Mouse (Mus musculus) adrenal gland, adult 18-20 months (tissue): ENCODE results near the gene Slc26a10. TPM values are rescaled to one million over a fixed set of nuclear protein-coding genes. Genes with fewer than 3 reads are reported as not detected.

ENCODE experiments used
- DNase-seq, 2 experiments: peaks; one replicate each; pipeline ENCODE4 v3.0.0; 2021 to 2022; ENCODE audit warnings: low spot score in 2 of 2
- long read RNA-seq, 2 experiments: library from polyadenylated mRNA; stranded (forward); transcript quantifications; one replicate each; pipeline ENCODE4 v2.0.0; 2021
- total RNA-seq, 2 experiments: library from RNA; stranded (reverse); gene quantifications; 1 replicate in 1 of 2; 2 replicates in 1 of 2; pipeline ENCODE4 v1.2.3; 2021

Slc26a10 gene
- total RNA-seq: 1 to 10 TPM; 1.1 to 1.8 TPM
- long read RNA-seq, experiment 1: 0 reads
- long read RNA-seq, experiment 2: 0 reads

GRCm38 (mm10) chr10:127179871-127180694 is at the start of gene Slc26a10:
Slc26a10 (minus strand) TSS chr10:127180645.
- DNase-seq: no peak

- DNase-seq: peak in 1 of 2 experiments; percentile 30
Observed at GRCm38 (mm10) chr10:127228897-127229296, 48.5 kb upstream of the Slc26a10 start.

GRCm38 (mm10) chr10:127227163-127227562 is 46.7 kb upstream of the Slc26a10 start:
- no peak for DNase-seq

GRCm38 (mm10) chr10:127226318-127226895 is 46.0 kb upstream of the Slc26a10 start:
- DNase-seq: peak in 1 of 2 experiments; percentile 21

- DNase-seq: no peak
Observed at GRCm38 (mm10) chr10:127225732-127226131, 45.3 kb upstream of the Slc26a10 start.

GRCm38 (mm10) chr10:127225213-127225612 is 44.8 kb upstream of the Slc26a10 start:
- DNase-seq: no peak

GRCm38 (mm10) chr10:127218339-127218738 is 37.9 kb upstream of the Slc26a10 start:
- no peak for DNase-seq

- DNase-seq: no peak
Observed at GRCm38 (mm10) chr10:127217177-127217576, 36.7 kb upstream of the Slc26a10 start.

- no peak for DNase-seq
Observed at GRCm38 (mm10) chr10:127216456-127216855, 36.0 kb upstream of the Slc26a10 start.

GRCm38 (mm10) chr10:127214422-127214803 is 34.0 kb upstream of the Slc26a10 start:
- no peak for DNase-seq

GRCm38 (mm10) chr10:127213704-127214421 is 33.4 kb upstream of the Slc26a10 start:
- DNase-seq: no peak

- DNase-seq: no peak
Observed at GRCm38 (mm10) chr10:127213272-127213671, 32.8 kb upstream of the Slc26a10 start.

GRCm38 (mm10) chr10:127211414-127211854 is 31.0 kb upstream of the Slc26a10 start, which contains the start of gene Pip4k2c:
Pip4k2c (minus strand) TSS chr10:127211585.
- peak; percentile 92 to 94 for DNase-seq

GRCm38 (mm10) chr10:127210961-127211405 is 30.5 kb upstream of the Slc26a10 start:
- peak in 1 of 2 experiments; percentile 19 for DNase-seq

- DNase-seq: no peak
Observed at GRCm38 (mm10) chr10:127209928-127210570, 29.6 kb upstream of the Slc26a10 start.

GRCm38 (mm10) chr10:127208921-127209320 is 28.5 kb upstream of the Slc26a10 start:
- DNase-seq: no peak

GRCm38 (mm10) chr10:127205373-127205772 is 24.9 kb upstream of the Slc26a10 start:
- no peak for DNase-seq

- DNase-seq: no peak
Observed at GRCm38 (mm10) chr10:127204589-127204988, 24.1 kb upstream of the Slc26a10 start.

- DNase-seq: no peak
Observed at GRCm38 (mm10) chr10:127203106-127203505, 22.7 kb upstream of the Slc26a10 start.

GRCm38 (mm10) chr10:127200279-127200678 is 19.8 kb upstream of the Slc26a10 start:
- DNase-seq: no peak

- DNase-seq: no peak
Observed at GRCm38 (mm10) chr10:127199474-127199873, 19.0 kb upstream of the Slc26a10 start.
